Mouse (Mus musculus) adipocyte (in vitro differentiated cells): ENCODE measurements around the gene Rpl23a.

Experiments used
- DNase-seq: peaks from one replicate; pipeline ENCODE4 v3.0.0-alpha.2; 2016; ENCODE audit warnings: low spot score

Rpl23a gene

GRCm38 (mm10) chr11:78182961-78183844, at the start of gene Rpl23a:
Gene Rpl23a, minus strand, starts transcription at chr11:78183584.
- peak; percentile 94 for DNase-seq

- DNase-seq: no peak
Observed at GRCm38 (mm10) chr11:78231518-78231917, 48.1 kb upstream of the Rpl23a start.

- DNase-seq: no peak
Observed at GRCm38 (mm10) chr11:78223586-78223985, 40.2 kb upstream of the Rpl23a start.

DNA sequence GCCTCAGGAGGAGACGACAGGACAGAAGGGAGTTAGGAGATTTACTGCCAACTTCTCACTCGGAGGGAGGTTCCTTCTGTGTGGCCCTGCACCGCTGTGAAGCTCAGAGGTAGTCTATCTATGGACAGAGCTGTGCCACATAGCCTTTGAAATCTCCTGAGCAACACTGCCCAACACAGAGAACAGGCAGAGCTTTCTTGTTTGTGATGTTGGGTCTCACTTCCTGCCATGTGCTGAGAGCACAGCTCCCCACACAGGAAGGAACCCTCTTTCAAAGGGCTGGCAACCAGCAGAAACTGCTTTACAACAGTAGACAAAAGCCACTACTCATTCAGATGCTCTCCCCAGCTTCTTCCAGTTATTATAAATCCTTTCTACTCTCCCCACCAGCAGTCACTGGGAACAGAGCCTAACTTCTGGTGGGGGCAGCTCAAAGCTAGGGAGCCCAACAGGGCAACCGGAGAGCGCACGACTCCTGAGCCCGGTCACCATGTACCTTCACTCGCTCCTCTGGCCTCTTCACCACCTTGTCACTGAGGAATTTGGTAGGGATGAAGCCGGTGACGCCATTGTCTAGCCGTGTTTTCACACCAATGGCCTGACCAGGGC, 32.4 kb upstream of the Rpl23a start:
- DNase-seq: no peak

DNA sequence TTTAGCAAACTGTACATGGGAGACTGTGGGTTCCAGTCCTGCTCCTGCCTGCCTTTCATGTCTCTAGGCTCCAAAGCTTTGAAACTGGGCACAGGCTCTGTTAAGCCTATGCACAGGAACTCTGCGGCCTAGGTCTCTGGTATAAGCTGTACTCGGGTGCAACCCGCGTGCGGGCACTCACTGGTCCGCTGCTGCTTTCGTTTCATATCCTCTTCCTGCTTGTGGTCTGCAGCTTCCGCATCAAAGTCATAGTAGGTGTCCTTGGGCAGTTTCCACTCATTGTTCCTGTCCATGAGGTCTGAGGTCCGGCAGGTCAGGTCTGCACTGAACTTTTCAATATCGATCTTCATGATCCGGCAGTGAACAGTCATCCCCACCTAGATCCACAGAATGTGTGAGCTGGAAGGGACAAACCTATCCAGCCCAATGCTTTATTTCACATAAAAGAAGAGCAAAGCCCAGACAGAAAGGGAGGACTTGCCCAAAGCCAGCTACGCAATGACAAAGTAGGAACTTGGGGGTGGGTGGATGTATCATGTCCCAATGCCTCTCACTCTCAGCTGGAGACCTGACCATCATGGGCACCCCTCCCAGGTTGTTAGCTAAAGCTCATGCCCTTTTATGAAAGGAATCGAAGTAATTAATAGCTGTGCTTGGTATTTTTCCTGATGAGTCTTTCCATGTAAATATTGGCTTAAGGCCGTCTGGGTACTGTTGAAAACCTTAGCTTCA, 29.9 kb upstream of the Rpl23a start:
- DNase-seq: no peak

DNA sequence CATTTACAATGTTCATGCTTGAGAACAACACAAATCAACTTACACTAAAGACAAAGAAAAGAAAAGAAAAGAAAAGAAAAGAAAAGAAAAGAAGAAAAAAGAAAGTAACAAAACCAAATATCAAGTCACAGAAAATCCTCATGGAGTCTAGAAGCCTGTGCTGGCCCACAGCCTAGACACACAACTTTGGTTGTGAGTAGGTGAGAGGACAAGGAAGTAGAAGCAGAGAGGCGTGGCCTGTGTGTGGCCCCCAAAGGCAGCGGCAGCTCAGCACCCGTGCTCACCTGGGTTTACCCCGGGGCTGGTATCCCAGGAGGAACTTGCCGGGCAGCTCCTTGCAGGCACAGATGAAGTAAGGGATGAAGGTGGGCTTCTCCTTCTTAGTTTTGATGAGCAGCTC, 28.1 kb upstream of the Rpl23a start:
- DNase-seq: peak; percentile 56

GRCm38 (mm10) chr11:78210615-78211014, 27.2 kb upstream of the Rpl23a start:
- DNase-seq: peak; percentile 42

GRCm38 (mm10) chr11:78209886-78210285, 26.5 kb upstream of the Rpl23a start:
- no peak for DNase-seq

DNA sequence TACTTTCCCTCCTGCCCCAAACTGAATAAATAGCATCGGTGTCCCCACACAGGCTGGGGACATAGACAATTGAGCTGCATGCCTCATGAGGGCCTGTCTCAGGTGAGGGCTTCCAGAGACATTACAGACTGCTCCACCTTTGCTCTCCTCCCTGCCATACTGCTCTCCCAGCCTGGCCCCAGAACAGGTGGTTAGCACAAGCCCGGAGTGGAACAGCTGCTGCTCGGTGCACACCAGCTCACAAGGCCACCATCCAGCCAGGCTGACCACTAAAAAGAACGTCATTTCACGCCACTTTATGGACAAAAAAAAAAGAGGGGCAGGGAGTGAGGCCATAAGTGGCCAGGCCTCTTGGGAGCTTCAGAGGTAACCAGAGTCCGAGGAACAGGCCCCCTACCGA, 23.8 kb upstream of the Rpl23a start:
- no peak for DNase-seq

GRCm38 (mm10) chr11:78205361-78206206, 22.2 kb upstream of the Rpl23a start:
- DNase-seq: no peak

- DNase-seq: no peak
Observed at GRCm38 (mm10) chr11:78204287-78204686, 20.9 kb upstream of the Rpl23a start.

GRCm38 (mm10) chr11:78202372-78202771, 19.0 kb upstream of the Rpl23a start:
- peak; percentile 76 for DNase-seq

GRCm38 (mm10) chr11:78195101-78195863, 11.9 kb upstream of the Rpl23a start:
- no peak for DNase-seq

DNA sequence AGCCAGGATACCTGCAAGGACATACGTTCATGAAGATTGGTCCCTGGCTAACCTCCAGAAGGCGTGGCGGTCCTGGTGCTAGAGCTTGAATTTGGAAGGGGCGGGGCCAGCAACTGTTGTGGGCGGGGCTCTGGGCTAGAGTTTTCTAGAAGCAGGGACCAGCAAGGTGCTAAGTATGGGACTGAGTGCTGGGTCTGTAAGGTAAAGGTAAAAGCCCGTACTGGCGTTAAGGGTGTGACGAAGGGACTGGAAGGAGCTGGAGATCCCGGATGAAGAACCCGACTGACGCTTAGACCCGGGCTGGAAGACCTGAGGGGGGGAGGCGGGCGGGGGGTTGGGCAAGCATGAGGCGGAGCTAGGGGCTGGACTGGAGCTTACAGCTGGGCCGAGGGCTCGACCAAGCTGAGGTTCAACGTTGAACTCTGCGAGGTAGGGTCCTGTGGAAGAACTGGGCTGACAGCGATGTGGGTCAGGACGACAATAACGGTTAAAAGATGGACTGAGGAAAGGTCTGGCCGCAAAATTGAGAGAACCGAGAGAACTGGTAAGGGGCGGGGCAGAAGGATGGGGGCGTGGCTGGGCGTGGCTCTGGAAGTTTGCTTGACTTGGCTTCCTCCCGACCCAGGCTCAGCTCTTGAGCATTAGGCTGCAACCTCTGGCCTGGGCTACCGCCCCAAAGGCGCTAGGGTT, 11.2 kb upstream of the Rpl23a start:
- no peak for DNase-seq

GRCm38 (mm10) chr11:78193113-78193512, 9.7 kb upstream of the Rpl23a start, which contains the start of gene Proca1:
Gene Proca1, plus strand, starts transcription at chr11:78193392.
- no peak for DNase-seq

- no peak for DNase-seq
Observed at GRCm38 (mm10) chr11:78190041-78190440, 6.7 kb upstream of the Rpl23a start.

DNA sequence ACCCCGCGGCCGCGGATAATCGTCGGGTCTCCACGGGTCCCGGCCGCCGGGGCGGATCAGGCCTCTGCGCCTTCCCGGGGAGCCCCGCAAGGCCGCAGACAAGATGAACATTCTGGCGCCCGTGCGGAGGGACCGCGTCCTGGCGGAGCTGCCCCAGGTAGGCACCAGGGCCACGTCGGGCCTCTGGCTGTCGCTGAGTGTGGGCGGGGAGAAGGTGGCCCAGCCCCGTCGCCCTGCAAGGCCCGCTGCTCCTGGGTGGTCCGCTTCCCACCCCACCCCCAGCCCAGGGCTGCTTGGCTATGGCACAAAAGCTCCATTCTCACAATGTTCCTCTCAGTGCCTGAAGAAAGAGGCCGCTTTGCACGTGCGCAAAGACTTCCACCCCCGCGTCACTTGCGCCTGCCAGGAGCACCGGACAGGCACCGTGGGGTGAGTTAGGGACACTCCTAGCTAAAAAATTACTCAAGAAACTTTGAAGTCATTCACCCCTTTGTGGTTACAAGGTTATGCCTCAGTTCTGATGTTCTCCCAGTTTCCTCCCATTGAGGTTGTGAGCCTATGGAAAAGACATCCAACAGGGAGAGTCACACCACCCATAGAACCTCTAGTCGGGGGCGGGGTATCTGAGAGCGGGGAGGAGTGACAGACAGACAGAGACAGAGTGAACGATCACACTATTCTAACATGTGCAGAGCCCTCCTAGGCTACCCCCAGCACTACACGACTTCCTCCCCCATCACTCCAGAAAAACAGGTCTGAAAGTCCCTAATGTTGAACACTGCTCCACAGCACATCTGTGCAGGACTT, 6.1 kb upstream of the Rpl23a start:
- peak; percentile 68 for DNase-seq

- DNase-seq: peak; percentile 90
Observed at GRCm38 (mm10) chr11:78188331-78189233, 5.2 kb upstream of the Rpl23a start, which contains the start of gene Rab34. Gene Rab34, plus strand, starts transcription at chr11:78188430.
